In the genomic region with DNA sequence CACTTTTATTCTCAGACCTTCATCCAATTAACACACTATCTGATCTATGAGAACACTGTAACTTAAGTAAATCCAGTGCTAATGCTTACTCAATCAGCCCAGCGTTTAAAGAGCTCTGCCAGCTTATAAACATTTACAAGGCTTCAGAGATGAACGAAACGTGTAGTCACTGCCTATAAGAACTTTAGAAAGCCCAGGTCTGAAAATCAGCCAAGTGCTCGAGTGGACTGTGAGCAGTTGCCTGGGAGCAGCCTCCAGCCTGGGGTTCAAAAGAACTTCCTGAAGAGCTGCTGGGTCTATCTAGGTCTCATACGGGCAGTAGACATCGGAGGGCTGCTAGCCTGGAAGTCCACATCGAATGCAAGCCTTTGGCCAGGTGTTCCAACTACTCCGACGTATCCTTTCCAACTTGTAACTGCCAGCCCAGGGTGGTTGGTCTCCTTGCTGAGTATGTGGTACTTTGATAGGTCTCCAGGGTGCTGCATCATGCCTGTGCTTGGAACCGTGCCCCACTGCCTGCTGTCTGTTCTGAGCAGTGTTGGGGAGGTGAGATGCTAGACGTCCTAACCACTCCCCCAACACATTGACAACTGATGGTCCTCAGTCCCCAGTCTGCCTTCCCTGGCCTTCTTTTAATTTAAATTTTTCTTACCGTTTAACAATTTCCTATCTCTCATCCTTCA, we compare ENCODE assay signal across 16 mouse cellular contexts.
DNase-seq lines count a peak whose midpoint lies in the region; ATAC-seq and TF ChIP-seq lines count a peak whose summit lies in the region.
"Had no signal": no experiment of that assay in that cellular context is flagged by ENCODE, and none has a peak within 500 bp of the region (broad histone marks: within the 10 kb centered on the region; RNA-seq: fewer than 3 reads in every experiment).

No protein-coding gene starts in this region.

- DNase-seq in gastrocnemius, adult 18-20 months (ENCODE audit: low spot score): peak; percentile 32
- DNase-seq in gastrocnemius, postnatal 4 days (ENCODE audit: low spot score in 2 of 2): no peak
- peak; percentile 55 for DNase-seq in hindbrain, postnatal 0 days (ENCODE audit: low spot score)
- DNase-seq in hindbrain, embryonic 11.5 days (ENCODE audit: low spot score): no peak
- no peak for DNase-seq in stomach, postnatal 0 days (ENCODE audit: low spot score)
- DNase-seq in splenic B cell, adult 2 months (ENCODE audit: low read depth, low spot score): peak; percentile 27
- no peak for DNase-seq in layer of hippocampus, postnatal 14 days (ENCODE audit: low spot score in 2 of 2)
- DNase-seq: cerebellum, adult 11 months; heart, adult 2 months; heart, postnatal 36 days; kidney, adult 9 months; kidney, postnatal 4 days; left cerebral cortex, postnatal 4 days; liver, postnatal 0 days had no signal

- H3K4me3 ChIP-seq in hindbrain, postnatal 0 days (ENCODE audit: low read length): no peak overlapping the region
- H3K4me3 ChIP-seq in hindbrain, embryonic 11.5 days (ENCODE audit: low read depth, low read length): no peak overlapping the region
- no peak overlapping the region for H3K4me3 ChIP-seq in stomach, embryonic 16.5 days (replicated peaks; ENCODE audit: low read length)
- no peak overlapping the region for H3K4me3 ChIP-seq in stomach, postnatal 0 days (ENCODE audit: low read depth, low read length)
- H3K4me3 ChIP-seq: heart, adult 2 months had no signal

- 52% methylated on average over 12 of the region's 12 CpGs for WGBS in hindbrain, postnatal 0 days
- WGBS in hindbrain, embryonic 11.5 days: 85% methylated on average over 12 of the region's 12 CpGs
- WGBS in stomach, embryonic 16.5 days: 48% methylated on average over 12 of the region's 12 CpGs
- WGBS in stomach, postnatal 0 days: 46% methylated on average over 12 of the region's 12 CpGs

- H3K36me3 ChIP-seq in hindbrain, postnatal 0 days (ENCODE audit: insufficient read depth, low read length): no peaks in the 10 kb centered on the region
- H3K36me3 ChIP-seq in hindbrain, embryonic 11.5 days (ENCODE audit: control insufficient read depth, insufficient read depth, low read length): no peaks in the 10 kb centered on the region
- H3K36me3 ChIP-seq in stomach, embryonic 16.5 days (ENCODE audit: control insufficient read depth, insufficient read depth, low read length): no peaks in the 10 kb centered on the region
- no peaks in the 10 kb centered on the region for H3K36me3 ChIP-seq in stomach, postnatal 0 days (ENCODE audit: control insufficient read depth, insufficient read depth, low read length)
- no peaks in the 10 kb centered on the region for H3K36me3 ChIP-seq in splenic B cell, adult 2 months (ENCODE audit: control insufficient read depth, insufficient read depth, low read length, poor library complexity, severe bottlenecking)

- no peaks in the 10 kb centered on the region for H3K27me3 ChIP-seq in hindbrain, postnatal 0 days (ENCODE audit: insufficient read depth, low read length)
- H3K27me3 ChIP-seq in hindbrain, embryonic 11.5 days (ENCODE audit: control insufficient read depth, insufficient read depth, low read length): no peaks in the 10 kb centered on the region
- no peaks in the 10 kb centered on the region for H3K27me3 ChIP-seq in stomach, embryonic 16.5 days (ENCODE audit: control insufficient read depth, insufficient read depth, low read length)
- no peaks in the 10 kb centered on the region for H3K27me3 ChIP-seq in stomach, postnatal 0 days (ENCODE audit: control insufficient read depth, insufficient read depth, low read length)
- no peaks in the 10 kb centered on the region for H3K27me3 ChIP-seq in splenic B cell, adult 2 months (ENCODE audit: control insufficient read depth, insufficient read depth, low read length, poor library complexity, severe bottlenecking)
- H3K27me3 ChIP-seq: Patski had no signal

- no peaks in the 10 kb centered on the region for H3K9me3 ChIP-seq in hindbrain, postnatal 0 days (ENCODE audit: low read length)
- H3K9me3 ChIP-seq in hindbrain, embryonic 11.5 days (ENCODE audit: control insufficient read depth, low read length): no peaks in the 10 kb centered on the region
- no peaks in the 10 kb centered on the region for H3K9me3 ChIP-seq in stomach, embryonic 16.5 days (replicated peaks; ENCODE audit: control insufficient read depth, low read length)
- H3K9me3 ChIP-seq in stomach, postnatal 0 days (ENCODE audit: control insufficient read depth, low read length): no peaks in the 10 kb centered on the region

- ATAC-seq in hindbrain, postnatal 0 days: no peak
- no peak for ATAC-seq in hindbrain, embryonic 11.5 days (ENCODE audit: low FRiP score)
- no peak for ATAC-seq in stomach, embryonic 16.5 days (ENCODE audit: insufficient read depth, low FRiP score)
- no peak for ATAC-seq in stomach, postnatal 0 days (ENCODE audit: low FRiP score, low TSS enrichment)
- ATAC-seq: liver, postnatal 0 days; Patski had no signal

- no peak overlapping the region for H3K9ac ChIP-seq in hindbrain, postnatal 0 days (replicated peaks; ENCODE audit: low read length)
- no peak overlapping the region for H3K9ac ChIP-seq in hindbrain, embryonic 11.5 days (ENCODE audit: low read depth, low read length)
- no peak overlapping the region for H3K9ac ChIP-seq in stomach, embryonic 16.5 days (ENCODE audit: low read length)
- no peak overlapping the region for H3K9ac ChIP-seq in stomach, postnatal 0 days (ENCODE audit: low read length)
- H3K9ac ChIP-seq: liver, postnatal 0 days had no signal

- no peak overlapping the region for H3K4me2 ChIP-seq in hindbrain, postnatal 0 days (ENCODE audit: low read depth, low read length)
- H3K4me2 ChIP-seq in hindbrain, embryonic 11.5 days (replicated peaks; ENCODE audit: low read depth, low read length): no peak overlapping the region
- no peak overlapping the region for H3K4me2 ChIP-seq in stomach, embryonic 16.5 days (ENCODE audit: low read depth, low read length)
- H3K4me2 ChIP-seq in stomach, postnatal 0 days (replicated peaks; ENCODE audit: low read depth): no peak overlapping the region

- H3K27ac ChIP-seq in hindbrain, postnatal 0 days: no peak overlapping the region; the same call in 1 of the 2 replicates
- no peak overlapping the region for H3K27ac ChIP-seq in hindbrain, embryonic 11.5 days (ENCODE audit: low read depth, low read length)
- H3K27ac ChIP-seq in stomach, embryonic 16.5 days (ENCODE audit: low read length): 0 out of 2 replicates have a peak overlapping the region, but pooled peaks have one; percentile 3
- no peak overlapping the region for H3K27ac ChIP-seq in stomach, postnatal 0 days (replicated peaks)
- H3K27ac ChIP-seq: heart, adult 2 months had no signal

- H3K4me1 ChIP-seq in hindbrain, postnatal 0 days (ENCODE audit: insufficient read depth, low read length): peaks cover 39% of the 10 kb centered on the region
- H3K4me1 ChIP-seq in hindbrain, embryonic 11.5 days (replicated peaks; ENCODE audit: control insufficient read depth, insufficient read depth, low read length): peaks cover 12% of the 10 kb centered on the region; the same call in 1 of the 2 replicates
- peaks cover 9% of the 10 kb centered on the region for H3K4me1 ChIP-seq in stomach, embryonic 16.5 days (ENCODE audit: control insufficient read depth, insufficient read depth, low read length)
- H3K4me1 ChIP-seq in stomach, postnatal 0 days (replicated peaks; ENCODE audit: control insufficient read depth, insufficient read depth): peaks cover 4% of the 10 kb centered on the region; the same call in 1 of the 2 replicates

- no peak for TF ChIP-seq EP300 in stomach, postnatal 0 days (optimal IDR thresholded peaks at IDR 0.05)

- no peak for TF ChIP-seq CTCF in hindbrain, postnatal 0 days (IDR thresholded peaks at IDR 0.05; ENCODE audit: low read depth)
- no peak for TF ChIP-seq CTCF in stomach, postnatal 0 days (IDR thresholded peaks at IDR 0.05; ENCODE audit: low read depth)

Comparison
In these comparisons a context has a peak if more than half of its experiments do, and no peak if none do; other contexts are left out.
1. DNase-seq: peak in gastrocnemius, adult 18-20 months (single experiment), hindbrain, postnatal 0 days (single experiment) and splenic B cell, adult 2 months (single experiment); none in gastrocnemius, postnatal 4 days (0 of 2), hindbrain, embryonic 11.5 days (single experiment), stomach, postnatal 0 days (single experiment) and layer of hippocampus, postnatal 14 days (0 of 2).